In the genomic region with DNA sequence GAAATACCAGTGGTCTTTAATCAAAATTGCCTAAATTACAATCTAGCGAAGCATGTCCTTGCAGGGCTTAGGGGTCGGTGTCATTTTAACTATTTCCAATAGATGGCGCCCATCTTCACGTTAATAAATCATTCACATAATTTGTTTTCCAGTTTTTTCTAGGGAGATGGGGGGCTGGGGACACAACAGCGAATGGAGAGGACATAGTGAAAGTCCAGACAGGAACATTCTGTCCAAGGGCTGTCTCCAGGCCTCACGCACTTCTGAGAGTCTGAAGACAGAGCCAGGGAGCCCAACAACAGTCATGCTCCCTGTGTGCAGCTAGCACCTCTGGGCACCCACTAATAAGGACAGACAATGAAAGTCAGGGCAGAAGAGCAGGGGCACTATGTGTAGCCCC, we compare ENCODE assay signal across 9 mouse cellular contexts. TPM values are rescaled to one million over a fixed set of nuclear protein-coding genes. Genes with fewer than 3 reads are reported as not detected.
A peak's percentile ranks its signal among the peaks of the same experiment; 100 is the strongest.
DNase-seq lines count a peak whose midpoint lies in the region; ATAC-seq and TF ChIP-seq lines count a peak whose summit lies in the region.
"Had no signal": no experiment of that assay in that cellular context is flagged by ENCODE, and none has a peak within 500 bp of the region (broad histone marks: within the 10 kb centered on the region; RNA-seq: fewer than 3 reads in every experiment).

No protein-coding gene starts in this region.

- no peak for TF ChIP-seq POLR2A in kidney, adult 2 months (IDR thresholded peaks at IDR 0.05; ENCODE audit: low read depth, low read length)

- H3K27me3 ChIP-seq in embryonic facial prominence, embryonic 14.5 days (replicated peaks; ENCODE audit: control insufficient read depth, insufficient read depth, low read length), result no peaks in the 10 kb centered on the region
- H3K27me3 ChIP-seq in kidney, adult 2 months (replicated peaks; ENCODE audit: control insufficient read depth, insufficient read depth, low read length), result no peaks in the 10 kb centered on the region
- H3K27me3 ChIP-seq in lung, embryonic 14.5 days (ENCODE audit: insufficient read depth, low read length), result no peaks in the 10 kb centered on the region
- H3K27me3 ChIP-seq: limb, embryonic 13.5 days had no signal

- no peak overlapping the region for H3K4me3 ChIP-seq in left cerebral cortex, adult 2 months
- no peak overlapping the region for H3K4me3 ChIP-seq in embryonic facial prominence, embryonic 14.5 days (ENCODE audit: low read depth, low read length)
- H3K4me3 ChIP-seq in kidney, adult 2 months (ENCODE audit: insufficient read depth, low read depth, low read length), result no peak overlapping the region
- H3K4me3 ChIP-seq in lung, embryonic 14.5 days (ENCODE audit: low read depth, low read length), result no peak overlapping the region
- H3K4me3 ChIP-seq: limb, embryonic 13.5 days had no signal

- TF ChIP-seq CTCF in left cerebral cortex, adult 2 months (IDR thresholded peaks at IDR 0.05), result peak; percentile 75
- TF ChIP-seq CTCF in kidney, adult 2 months (conservative IDR thresholded peaks at IDR 0.05; ENCODE audit: insufficient read depth, insufficient read length, low read depth, low read length), result no peak
- peak; percentile 61 for TF ChIP-seq CTCF in lung, embryonic 14.5 days (IDR thresholded peaks at IDR 0.05; ENCODE audit: low read depth)

- WGBS in embryonic facial prominence, embryonic 14.5 days, result 14% methylated on average over 6 of the region's 6 CpGs
- 5% methylated on average over 6 of the region's 6 CpGs for WGBS in kidney, adult 2 months
- WGBS in lung, embryonic 14.5 days, result 10% methylated on average over 6 of the region's 6 CpGs

- ATAC-seq in embryonic facial prominence, embryonic 14.5 days (ENCODE audit: low read depth), result no peak
- ATAC-seq in lung, embryonic 14.5 days (ENCODE audit: insufficient read depth), result no peak

- H3K9me3 ChIP-seq in embryonic facial prominence, embryonic 14.5 days (ENCODE audit: control insufficient read depth, low read length), result no peaks in the 10 kb centered on the region
- H3K9me3 ChIP-seq in lung, embryonic 14.5 days (ENCODE audit: low read depth, low read length), result no peaks in the 10 kb centered on the region
- H3K9me3 ChIP-seq: limb, embryonic 13.5 days had no signal

- H3K27ac ChIP-seq in left cerebral cortex, adult 2 months, result no peak overlapping the region
- no peak overlapping the region for H3K27ac ChIP-seq in embryonic facial prominence, embryonic 14.5 days (replicated peaks; ENCODE audit: low read depth, low read length)
- H3K27ac ChIP-seq in kidney, adult 2 months (ENCODE audit: insufficient read depth, low read depth, low read length), result no peak overlapping the region
- no peak overlapping the region for H3K27ac ChIP-seq in lung, embryonic 14.5 days (ENCODE audit: low read depth)
- H3K27ac ChIP-seq: limb, embryonic 13.5 days had no signal

- peaks cover 4% of the 10 kb centered on the region; the same call in 1 of the 2 replicates for H3K4me1 ChIP-seq in embryonic facial prominence, embryonic 14.5 days (ENCODE audit: control insufficient read depth, insufficient read depth, low read length)
- peaks cover 18% of the 10 kb centered on the region; the same call in 1 of the 2 replicates for H3K4me1 ChIP-seq in kidney, adult 2 months (ENCODE audit: control insufficient read depth, insufficient read depth, low read length)
- H3K4me1 ChIP-seq in lung, embryonic 14.5 days (ENCODE audit: insufficient read depth), result 0 out of 2 replicates have a peak, but pooled peaks cover 5% of the 10 kb centered on the region

- H3K4me2 ChIP-seq in embryonic facial prominence, embryonic 14.5 days (ENCODE audit: low read depth, low read length), result peak overlapping the region; percentile 31; the same call in 1 of the 2 replicates
- H3K4me2 ChIP-seq in lung, embryonic 14.5 days, result no peak overlapping the region
- H3K4me2 ChIP-seq: limb, embryonic 13.5 days had no signal

- no peak overlapping the region for H3K9ac ChIP-seq in embryonic facial prominence, embryonic 14.5 days (ENCODE audit: low read depth, low read length)
- H3K9ac ChIP-seq in lung, embryonic 14.5 days, result no peak overlapping the region
- H3K9ac ChIP-seq: limb, embryonic 13.5 days had no signal

- intact Hi-C loops in left cerebral cortex, adult 2 months (cut with DNase I), result loop anchor here (1.0 kb wide), 1 partner anchor 218 kb away; no protein-coding TSS in a partner anchor
- intact Hi-C loops in left cerebral cortex, postnatal 36 days (cut with DNase I), result loop anchor here (2.0 kb wide), 1 partner anchor 218 kb away; no protein-coding TSS in a partner anchor

- peak in 1 of 2 experiments; percentile 18 for DNase-seq in left cerebral cortex, adult 2 months (ENCODE audit: extremely low spot score in 1 of 2, low spot score in 2 of 2)
- no peak for DNase-seq in left cerebral cortex, postnatal 36 days (ENCODE audit: low spot score in 2 of 2)
- DNase-seq in NIH3T3 (ENCODE audit: low read depth), result peak; percentile 68
- peak; percentile 69 for DNase-seq in embryonic facial prominence, embryonic 14.5 days (ENCODE audit: low spot score)
- DNase-seq in kidney, adult 2 months, result peak; percentile 74
- peak; percentile 82 for DNase-seq in lung, embryonic 14.5 days
- DNase-seq in spleen, adult 12 weeks (ENCODE audit: low spot score), result no peak
- no peak for DNase-seq in thymus, postnatal 25 days

- H3K36me3 ChIP-seq in embryonic facial prominence, embryonic 14.5 days (ENCODE audit: control insufficient read depth, insufficient read depth, low read length), result no peaks in the 10 kb centered on the region
- no peaks in the 10 kb centered on the region for H3K36me3 ChIP-seq in kidney, adult 2 months (ENCODE audit: control insufficient read depth, insufficient read depth, low read length)
- H3K36me3 ChIP-seq in lung, embryonic 14.5 days (ENCODE audit: insufficient read depth), result no peaks in the 10 kb centered on the region
- H3K36me3 ChIP-seq: limb, embryonic 13.5 days had no signal

RNA-seq across cellular contexts. Expression of gene Gab2, which starts 2.2 kb away (rescaled TPM):
- total RNA-seq in left cerebral cortex, adult 2 months (2021), result 10 to 100 TPM; 14.3 to 14.4 TPM
- 10 to 100 TPM; 12.4 to 12.8 TPM for total RNA-seq in left cerebral cortex, postnatal 36 days (2021)
- polyA plus RNA-seq in embryonic facial prominence, embryonic 14.5 days (2014; fragmentation: Nextera tagmentation; extraction: Ambion mirVana), result 6.5 and 7.6 TPM in 2 replicates
- polyA plus RNA-seq in kidney, adult 2 months (2012; rRNA removed), result 14.6 and 16.5 TPM in 2 replicates
- polyA plus RNA-seq in lung, embryonic 14.5 days (2014; fragmentation: Nextera tagmentation; extraction: Ambion mirVana), result 8.4 and 9.3 TPM in 2 replicates

Comparison
In these comparisons a context has a peak if more than half of its experiments do, and no peak if none do; other contexts are left out.
1. DNase-seq: peak in NIH3T3 (single experiment), embryonic facial prominence, embryonic 14.5 days (single experiment), kidney, adult 2 months (single experiment) and lung, embryonic 14.5 days (single experiment); none in left cerebral cortex, postnatal 36 days (0 of 2), spleen, adult 12 weeks (single experiment) and thymus, postnatal 25 days (single experiment).